Mouse (Mus musculus): ENCODE measurements around the gene Smarcc2. TPM values are rescaled to one million over a fixed set of nuclear protein-coding genes. Genes with fewer than 3 reads are reported as not detected.

Smarcc2 gene
- polyA plus RNA-seq, 1 experiment from 2014 or later = 96.7 TPM

DNA sequence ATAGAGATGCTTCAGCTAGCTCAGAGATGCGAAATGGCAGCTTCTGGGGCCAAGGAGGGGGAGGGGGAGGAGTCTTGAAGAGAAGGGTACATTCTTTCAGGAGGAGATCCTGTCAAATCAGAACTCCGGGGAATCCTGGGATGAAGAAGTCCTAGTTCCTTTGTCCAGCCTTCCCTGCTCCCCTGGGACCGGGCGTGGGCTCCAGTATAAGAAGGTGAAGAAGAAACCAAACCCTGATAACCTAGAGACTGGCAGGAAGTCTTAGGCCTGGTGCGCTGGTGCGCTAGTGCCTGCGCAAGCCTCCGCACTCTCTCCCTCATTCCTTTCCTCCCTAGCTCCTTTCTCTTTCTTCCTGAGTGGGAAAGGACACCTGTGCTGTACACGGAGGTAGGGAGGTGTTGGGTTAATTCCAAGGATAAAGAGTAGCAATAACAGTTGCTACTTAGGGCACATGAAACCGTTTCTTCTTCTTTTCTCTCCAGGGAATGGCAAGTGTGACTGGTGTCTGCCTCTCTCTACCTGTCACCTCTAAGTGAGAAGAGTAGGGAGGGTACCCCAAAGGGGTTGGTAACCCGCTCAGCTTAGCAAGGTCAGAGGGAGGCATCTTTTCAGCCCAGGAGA is 65.2 kb downstream of the Smarcc2 start:
- Histone ChIP-seq H3K4me1 (ENCODE audit: control insufficient read depth, insufficient read depth, low read length) (0 out of 2 replicates have a peak, but pooled peaks cover 8% of the 10 kb centered on the region), H3K36me3 (ENCODE audit: control insufficient read depth, insufficient read depth, low read length) (peaks cover 3% of the 10 kb centered on the region; the same call in 1 of the 2 replicates), H3K4me3 (ENCODE audit: low read length) (peak overlapping the region; percentile 70), H3K27me3 (ENCODE audit: control insufficient read depth, insufficient read depth, low read length) (peaks cover 7% of the 10 kb centered on the region), H3K27ac (ENCODE audit: low read depth, low read length) (no peak overlapping the region), H3K9me3 (ENCODE audit: control insufficient read depth, low read length) (no peaks in the 10 kb centered on the region), H3K9ac (ENCODE audit: low read depth, low read length) (peak overlapping the region; percentile 61; the same call in 1 of the 2 replicates), H3K4me2 (replicated peaks; ENCODE audit: low read depth, low read length) (peak overlapping the region; percentile 99)
- no peak for ATAC-seq (ENCODE audit: low FRiP score, low TSS enrichment)
- WGBS = 7% methylated on average over 11 of the region's 11 CpGs

DNA sequence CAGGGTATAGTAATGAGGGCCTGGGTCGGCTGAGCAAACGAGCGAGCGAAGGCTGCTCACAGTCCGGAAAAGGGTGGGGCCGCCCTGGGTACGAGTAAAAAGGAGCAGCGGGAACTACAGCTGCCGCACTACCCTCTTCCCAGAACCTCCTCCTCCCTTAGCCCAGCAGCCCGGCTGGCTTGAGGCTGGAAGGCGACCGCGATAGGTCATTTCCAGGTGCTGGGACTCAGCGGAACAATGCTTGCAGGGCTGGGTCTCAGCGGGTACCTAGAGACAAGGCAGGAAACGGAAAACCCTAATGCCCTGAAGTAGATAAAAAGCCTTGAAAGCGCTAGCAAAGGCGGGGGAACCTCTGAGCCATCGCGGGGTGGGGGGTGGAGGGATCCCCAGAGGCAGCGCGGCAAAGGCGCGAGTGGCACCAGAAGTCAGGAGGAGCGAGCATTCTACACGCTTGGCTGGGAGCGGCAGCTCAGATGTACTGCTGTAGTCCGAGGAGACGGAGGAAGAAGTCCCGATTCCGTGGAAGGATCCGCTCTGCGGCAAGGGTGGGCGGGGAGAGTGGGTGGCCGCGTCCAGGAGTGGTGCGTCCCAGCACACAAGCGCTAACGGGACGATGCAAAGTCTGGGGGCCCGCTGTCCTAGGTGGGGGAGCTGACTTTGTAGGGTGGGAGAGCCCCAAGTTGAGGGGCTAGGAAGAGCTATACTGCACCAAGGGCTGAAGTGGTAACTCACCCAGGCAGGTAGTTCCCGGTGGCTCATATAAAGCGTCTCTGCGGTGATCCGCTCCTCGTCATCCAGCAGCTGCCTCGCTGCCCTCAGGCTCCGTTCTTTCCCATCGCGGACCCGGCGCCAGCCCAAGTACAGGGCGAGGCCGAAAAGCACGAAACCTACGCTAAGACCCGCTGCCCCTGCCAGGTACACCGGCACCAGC is 65.9 kb downstream of the Smarcc2 start:
- peak overlapping the region; percentile 18; the same call in 1 of the 2 replicates for H3K27ac ChIP-seq (ENCODE audit: low read depth, low read length)
- no peaks in the 10 kb centered on the region for H3K9me3 ChIP-seq (ENCODE audit: control insufficient read depth, low read length)
- ATAC-seq (ENCODE audit: low FRiP score, low TSS enrichment) = peak; percentile 40
- H3K36me3 ChIP-seq (ENCODE audit: control insufficient read depth, insufficient read depth, low read length) = no peaks in the 10 kb centered on the region; the same call in 1 of the 2 replicates
- H3K4me3 ChIP-seq (ENCODE audit: low read length) = peak overlapping the region; percentile 70
- H3K27me3 ChIP-seq (ENCODE audit: control insufficient read depth, insufficient read depth, low read length) = peaks cover 7% of the 10 kb centered on the region
- WGBS = under 1% methylated on average over 58 of the region's 58 CpGs
- 0 out of 2 replicates have a peak, but pooled peaks cover 8% of the 10 kb centered on the region for H3K4me1 ChIP-seq (ENCODE audit: control insufficient read depth, insufficient read depth, low read length)
- H3K4me2 ChIP-seq (replicated peaks; ENCODE audit: low read depth, low read length) = peak overlapping the region; percentile 99
- peak overlapping the region; percentile 61 for H3K9ac ChIP-seq (ENCODE audit: low read depth, low read length)

DNA sequence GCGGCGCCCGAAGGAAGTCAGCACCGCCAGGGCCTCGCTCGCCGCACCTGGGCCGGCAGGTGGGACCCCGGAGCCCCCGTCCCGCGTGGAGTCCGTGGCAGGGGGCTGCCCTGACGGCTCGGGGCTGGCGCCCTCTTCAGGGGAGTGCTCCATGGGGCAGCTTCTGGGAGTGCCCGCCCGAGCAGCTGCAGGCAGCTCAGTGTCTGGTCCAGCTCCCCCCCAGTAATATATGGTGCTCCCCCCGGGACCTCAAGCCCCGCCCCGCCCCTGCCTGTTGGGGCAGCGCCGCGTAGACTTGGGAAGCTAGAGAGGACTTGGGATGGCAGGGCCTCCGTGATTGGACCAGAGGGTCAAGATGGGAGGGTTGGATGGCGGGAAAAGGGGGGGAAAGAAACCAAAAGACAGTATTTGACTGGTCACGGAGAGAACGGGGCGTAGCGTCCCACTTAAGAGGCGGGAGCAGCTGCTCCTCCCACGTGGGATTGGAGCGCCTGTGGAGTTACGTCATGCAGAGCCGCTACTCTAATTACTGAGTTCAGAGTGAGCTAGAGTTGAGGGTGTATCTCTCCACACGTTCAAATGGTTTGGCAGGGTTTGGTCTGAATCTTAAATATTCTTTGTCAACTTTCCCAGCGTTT is 66.7 kb downstream of the Smarcc2 start, which contains the start of gene Esyt1:
TSS of gene Esyt1 (minus strand) at position 201 of the 638 bp plus-strand sequence.
- H3K36me3 ChIP-seq (ENCODE audit: control insufficient read depth, insufficient read depth, low read length) = no peaks in the 10 kb centered on the region; the same call in 1 of the 2 replicates
- peak within 1 kb of the TSS; percentile 18; the same call in 1 of the 2 replicates for H3K27ac ChIP-seq (ENCODE audit: low read depth, low read length)
- H3K27me3 ChIP-seq (ENCODE audit: control insufficient read depth, insufficient read depth, low read length) = peaks cover 7% of the 10 kb centered on the region
- under 1% methylated on average over 37 of the region's 37 CpGs for WGBS
- peak within 1 kb of the TSS; percentile 70 for H3K4me3 ChIP-seq (ENCODE audit: low read length)
- no peaks in the 10 kb centered on the region for H3K9me3 ChIP-seq (ENCODE audit: control insufficient read depth, low read length)
- ATAC-seq (ENCODE audit: low FRiP score, low TSS enrichment) = peak; percentile 98
- H3K4me1 ChIP-seq (ENCODE audit: control insufficient read depth, insufficient read depth, low read length) = 0 out of 2 replicates have a peak, but pooled peaks cover 8% of the 10 kb centered on the region
- peak within 1 kb of the TSS; percentile 61 for H3K9ac ChIP-seq (ENCODE audit: low read depth, low read length)
- H3K4me2 ChIP-seq (replicated peaks; ENCODE audit: low read depth, low read length) = peak within 1 kb of the TSS; percentile 99

DNA sequence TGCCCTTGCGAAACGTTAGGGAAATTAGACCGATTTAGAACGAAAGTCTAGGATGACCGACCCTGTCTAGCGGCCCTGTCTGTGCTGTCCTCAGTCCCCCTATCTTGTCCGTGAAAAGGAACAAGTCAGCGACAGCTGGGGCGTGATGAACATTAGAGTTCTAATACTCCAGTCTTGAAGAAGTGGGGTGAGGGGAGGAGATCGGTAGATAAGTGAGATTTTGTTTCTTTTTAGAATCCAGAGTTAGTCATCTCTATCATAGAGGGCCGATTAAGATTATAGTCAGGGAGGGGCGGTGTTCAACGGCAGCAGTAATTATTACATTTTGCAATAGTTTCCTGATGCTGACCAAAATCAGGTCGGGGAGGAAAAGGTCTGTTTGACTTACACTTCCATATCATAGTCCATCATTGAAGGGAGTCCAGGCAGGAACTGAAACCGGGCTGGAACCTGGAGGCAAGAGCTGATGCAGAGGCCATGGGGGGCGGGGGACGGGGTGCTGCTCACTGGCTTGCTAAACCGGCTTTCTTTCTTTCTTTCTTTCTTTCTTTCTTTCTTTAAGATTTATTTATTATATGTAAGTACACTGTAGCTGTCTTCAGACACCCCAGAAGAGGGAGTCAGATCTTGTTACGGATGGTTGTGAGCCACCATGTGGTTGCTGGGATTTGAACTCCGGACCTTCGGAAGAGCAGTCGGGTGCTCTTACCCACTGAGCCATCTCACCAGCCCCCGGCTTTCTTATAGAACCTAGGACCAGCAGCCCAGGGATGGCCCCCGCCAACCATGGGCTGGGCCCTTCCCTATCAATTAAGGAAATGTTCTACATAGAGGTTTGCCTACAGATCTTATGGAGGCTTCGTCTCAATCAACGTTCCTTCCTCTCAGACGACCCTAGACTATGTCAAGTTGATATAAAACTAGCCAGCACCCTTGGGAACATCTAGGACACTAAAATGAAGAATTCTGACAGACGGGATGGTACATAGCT is 67.6 kb downstream of the Smarcc2 start:
- H3K9ac ChIP-seq (ENCODE audit: low read depth, low read length) = 0 out of 2 replicates have a peak overlapping the region, but pooled peaks have one; percentile 28
- no peaks in the 10 kb centered on the region for H3K9me3 ChIP-seq (ENCODE audit: control insufficient read depth, low read length)
- H3K4me3 ChIP-seq (ENCODE audit: low read length) = peak overlapping the region; percentile 70
- WGBS = 27% methylated on average over 28 of the region's 28 CpGs
- H3K27me3 ChIP-seq (ENCODE audit: control insufficient read depth, insufficient read depth, low read length) = peaks cover 7% of the 10 kb centered on the region
- ATAC-seq (ENCODE audit: low FRiP score, low TSS enrichment) = no peak
- peak overlapping the region; percentile 99 for H3K4me2 ChIP-seq (replicated peaks; ENCODE audit: low read depth, low read length)
- H3K4me1 ChIP-seq (ENCODE audit: control insufficient read depth, insufficient read depth, low read length) = 0 out of 2 replicates have a peak, but pooled peaks cover 8% of the 10 kb centered on the region
- H3K36me3 ChIP-seq (ENCODE audit: control insufficient read depth, insufficient read depth, low read length) = no peaks in the 10 kb centered on the region; the same call in 1 of the 2 replicates
- H3K27ac ChIP-seq (ENCODE audit: low read depth, low read length) = no peak overlapping the region; the same call in 1 of the 2 replicates

DNA sequence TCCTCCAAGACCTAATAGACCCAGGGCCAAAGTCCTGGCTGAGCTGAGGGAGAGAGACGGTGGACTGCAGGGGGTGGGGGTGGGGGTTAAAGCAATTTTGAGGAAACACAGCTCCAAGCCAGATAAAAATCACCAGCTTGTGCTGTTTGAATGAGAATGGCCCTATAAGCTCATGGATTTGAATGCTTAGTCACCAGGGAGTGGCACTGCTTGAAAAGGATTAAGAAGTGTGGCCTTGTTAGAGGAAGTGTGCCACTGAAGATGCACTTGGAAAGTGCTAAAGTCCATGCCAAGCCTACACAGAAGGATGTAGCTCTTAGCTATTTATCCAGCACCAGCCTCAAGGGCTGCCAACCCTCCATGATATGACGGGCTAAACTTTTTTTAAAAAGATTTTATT is 76.2 kb downstream of the Smarcc2 start:
- ATAC-seq (ENCODE audit: low FRiP score, low TSS enrichment) = no peak

DNA sequence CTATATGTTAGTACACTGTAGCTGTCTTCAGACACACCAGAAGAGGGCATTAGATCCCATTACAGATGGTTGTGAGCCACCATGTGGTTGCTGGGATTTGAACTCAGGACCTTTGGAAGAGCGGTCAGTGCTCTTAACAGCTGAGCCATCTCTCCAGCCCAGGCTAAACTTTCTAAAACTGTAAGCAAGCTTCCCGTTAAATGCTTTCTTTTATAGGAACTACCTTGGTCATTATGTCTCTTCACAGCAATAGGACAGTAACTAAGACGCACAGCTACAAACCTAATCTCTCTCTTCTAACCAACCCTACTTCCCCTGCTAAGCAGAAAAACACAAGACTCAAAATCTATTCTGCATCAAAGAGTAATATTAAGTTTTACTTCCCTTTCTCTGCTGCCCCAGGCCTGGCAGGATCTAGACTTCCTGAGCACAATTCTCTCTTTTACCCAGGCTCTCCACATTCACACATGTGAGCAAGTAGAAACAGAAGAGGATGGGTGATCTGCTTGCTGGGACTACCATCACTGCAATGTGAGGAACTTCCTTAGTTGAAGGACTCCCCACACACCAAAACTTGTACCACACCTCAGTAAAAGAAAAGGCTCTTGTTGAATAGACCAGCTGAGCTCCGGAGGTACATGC is 76.7 kb downstream of the Smarcc2 start:
- 79% methylated on average over 4 of the region's 4 CpGs for WGBS

More for the DNA sequence above, 76.2 kb downstream of the Smarcc2 start:
- no peak overlapping the region for H3K4me3 ChIP-seq (ENCODE audit: low read length)
- no peak overlapping the region for H3K9ac ChIP-seq (ENCODE audit: low read depth, low read length)
- no peaks in the 10 kb centered on the region for H3K27me3 ChIP-seq (ENCODE audit: control insufficient read depth, insufficient read depth, low read length)
- WGBS = 81% methylated on average over 2 of the region's 2 CpGs
- no peaks in the 10 kb centered on the region for H3K4me1 ChIP-seq (ENCODE audit: control insufficient read depth, insufficient read depth, low read length)
- no peak overlapping the region for H3K27ac ChIP-seq (ENCODE audit: low read depth, low read length)
- no peaks in the 10 kb centered on the region for H3K9me3 ChIP-seq (ENCODE audit: control insufficient read depth, low read length)
- H3K4me2 ChIP-seq (replicated peaks; ENCODE audit: low read depth, low read length) = no peak overlapping the region
- H3K36me3 ChIP-seq (ENCODE audit: control insufficient read depth, insufficient read depth, low read length) = no peaks in the 10 kb centered on the region

DNA sequence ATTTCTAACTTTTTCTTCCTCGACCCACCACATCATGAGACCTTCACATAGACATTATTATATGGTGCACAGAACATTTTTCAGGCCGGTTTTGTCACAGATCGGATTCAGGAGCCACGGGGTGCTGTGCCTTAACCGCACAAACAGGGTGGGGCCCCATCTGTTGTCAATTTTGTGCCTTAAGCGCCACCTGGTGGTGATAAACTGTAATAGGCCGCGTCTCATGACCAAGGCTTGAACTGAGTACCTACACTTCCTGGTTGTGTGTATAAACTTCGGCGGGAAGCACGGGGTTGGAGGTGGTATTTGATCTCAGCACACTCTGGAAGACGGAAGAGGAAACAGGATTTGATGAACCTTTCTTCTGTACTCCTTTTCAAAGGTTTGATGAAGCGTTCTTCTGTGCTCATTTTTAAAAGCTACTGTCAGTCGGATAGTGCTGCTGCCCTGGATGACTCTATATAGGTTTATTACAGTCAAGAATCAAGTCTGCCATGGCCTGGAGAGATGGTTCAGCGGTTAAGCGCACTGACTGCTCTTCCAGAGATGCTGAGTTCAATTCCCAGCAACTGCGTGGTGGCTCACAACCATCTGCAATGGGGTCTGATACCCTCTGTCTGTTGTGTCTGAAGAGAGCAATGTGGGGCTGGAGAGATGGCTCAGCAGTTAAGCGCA is 77.4 kb downstream of the Smarcc2 start:
- H3K9ac ChIP-seq (ENCODE audit: low read depth, low read length) = no peak overlapping the region; the same call in 1 of the 2 replicates
- WGBS = 16% methylated on average over 18 of the region's 18 CpGs
- ATAC-seq (ENCODE audit: low FRiP score, low TSS enrichment) = peak; percentile 87

More for the DNA sequence above, 76.7 kb downstream of the Smarcc2 start:
- H3K4me2 ChIP-seq (replicated peaks; ENCODE audit: low read depth, low read length) = peak overlapping the region; percentile 33
- H3K4me1 ChIP-seq (ENCODE audit: control insufficient read depth, insufficient read depth, low read length) = no peaks in the 10 kb centered on the region
- peak overlapping the region; percentile 6; the same call in 1 of the 2 replicates for H3K27ac ChIP-seq (ENCODE audit: low read depth, low read length)
- H3K4me3 ChIP-seq (ENCODE audit: low read length) = peak overlapping the region; percentile 14; the same call in 1 of the 2 replicates
- no peaks in the 10 kb centered on the region for H3K9me3 ChIP-seq (ENCODE audit: control insufficient read depth, low read length)
- no peaks in the 10 kb centered on the region for H3K27me3 ChIP-seq (ENCODE audit: control insufficient read depth, insufficient read depth, low read length)
- H3K36me3 ChIP-seq (ENCODE audit: control insufficient read depth, insufficient read depth, low read length) = no peaks in the 10 kb centered on the region
- ATAC-seq (ENCODE audit: low FRiP score, low TSS enrichment) = no peak
- no peak overlapping the region; the same call in 1 of the 2 replicates for H3K9ac ChIP-seq (ENCODE audit: low read depth, low read length)

More for the DNA sequence above, 77.4 kb downstream of the Smarcc2 start:
- Histone ChIP-seq H3K4me1 (ENCODE audit: control insufficient read depth, insufficient read depth, low read length) (no peaks in the 10 kb centered on the region), H3K4me2 (replicated peaks; ENCODE audit: low read depth, low read length) (peak overlapping the region; percentile 33), H3K27ac (ENCODE audit: low read depth, low read length) (peak overlapping the region; percentile 6; the same call in 1 of the 2 replicates), H3K4me3 (ENCODE audit: low read length) (peak overlapping the region; percentile 14; the same call in 1 of the 2 replicates), H3K9me3 (ENCODE audit: control insufficient read depth, low read length) (no peaks in the 10 kb centered on the region), H3K27me3 (ENCODE audit: control insufficient read depth, insufficient read depth, low read length) (no peaks in the 10 kb centered on the region), H3K36me3 (ENCODE audit: control insufficient read depth, insufficient read depth, low read length) (no peaks in the 10 kb centered on the region)
